In genomic region chr9:45907078-45907428, GRCm38 (mm10) we compare ENCODE assay signal across 8 mouse cellular contexts. TPM values are rescaled to one million over a fixed set of nuclear protein-coding genes. Genes with fewer than 3 reads are reported as not detected.
DNase-seq lines count a peak whose midpoint lies in the region; ATAC-seq and TF ChIP-seq lines count a peak whose summit lies in the region.

No protein-coding gene starts in this region.

- peaks cover 2% of the 10 kb centered on the region for H3K36me3 ChIP-seq in heart, adult 2 months (ENCODE audit: control insufficient read depth, insufficient read depth, low read length)
- H3K36me3 ChIP-seq in intestine, embryonic 16.5 days (ENCODE audit: control insufficient read depth, insufficient read depth, low read length), result peaks cover 15% of the 10 kb centered on the region
- H3K36me3 ChIP-seq in midbrain, embryonic 16.5 days (ENCODE audit: control insufficient read depth, insufficient read depth, low read length), result peaks cover 18% of the 10 kb centered on the region

- H3K79me2 ChIP-seq in heart, adult 2 months (replicated peaks; ENCODE audit: control insufficient read depth, insufficient read depth, low read length), result peaks cover 6% of the 10 kb centered on the region

- peak overlapping the region; percentile 83 for H3K4me3 ChIP-seq in heart, adult 2 months
- H3K4me3 ChIP-seq in intestine, embryonic 16.5 days (ENCODE audit: low read length), result peak overlapping the region; percentile 91
- peak overlapping the region; percentile 95 for H3K4me3 ChIP-seq in midbrain, embryonic 16.5 days (ENCODE audit: low read depth, low read length)

- no peak for TF ChIP-seq CTCF in heart, adult 2 months (IDR thresholded peaks at IDR 0.05)

- no peaks in the 10 kb centered on the region for H3K27me3 ChIP-seq in heart, adult 2 months (ENCODE audit: control insufficient read depth, insufficient read depth, low read length)
- no peaks in the 10 kb centered on the region for H3K27me3 ChIP-seq in intestine, embryonic 16.5 days (replicated peaks; ENCODE audit: control insufficient read depth, insufficient read depth, low read length)
- H3K27me3 ChIP-seq in midbrain, embryonic 16.5 days (ENCODE audit: control insufficient read depth, insufficient read depth, low read depth, low read length), result no peaks in the 10 kb centered on the region

- no peak for TF ChIP-seq POLR2A in heart, adult 2 months (IDR thresholded peaks at IDR 0.05; ENCODE audit: insufficient read depth, low read depth, low read length)

- H3K9ac ChIP-seq in heart, adult 2 months (ENCODE audit: low read depth, low read length), result peak overlapping the region; percentile 95
- peak overlapping the region; percentile 95 for H3K9ac ChIP-seq in intestine, embryonic 16.5 days (ENCODE audit: low read depth, low read length)
- H3K9ac ChIP-seq in midbrain, embryonic 16.5 days (ENCODE audit: low read depth, low read length), result peak overlapping the region; percentile 91

- peak; percentile 29 for ATAC-seq in CD4-positive, CD25-positive, alpha-beta regulatory T cell, adult 4 months
- ATAC-seq in erythroblast, adult 5-6 weeks (replicated peaks; ENCODE audit: low FRiP score, poor library complexity, severe bottlenecking), result peak; percentile 69
- ATAC-seq in intestine, embryonic 16.5 days, result peak; percentile 35
- ATAC-seq in midbrain, embryonic 16.5 days, result peak; percentile 57

- DNase-seq in heart, adult 2 months, result no peak
- DNase-seq in heart, postnatal 4 days, result no peak
- DNase-seq in adrenal gland, adult 18-20 months (ENCODE audit: low spot score in 2 of 2), result no peak
- DNase-seq in spleen, adult 18-20 months, result no peak

- under 1% methylated on average over 19 of the region's 19 CpGs for WGBS in heart, adult 2 months
- WGBS in intestine, embryonic 16.5 days, result 0% methylated on average over 19 of the region's 19 CpGs
- WGBS in midbrain, embryonic 16.5 days, result under 1% methylated on average over 19 of the region's 19 CpGs

- H3K4me1 ChIP-seq in heart, adult 2 months (ENCODE audit: control insufficient read depth, insufficient read depth, low read length), result peaks cover 3% of the 10 kb centered on the region
- H3K4me1 ChIP-seq in intestine, embryonic 16.5 days (ENCODE audit: control insufficient read depth, insufficient read depth, low read length), result peaks cover 7% of the 10 kb centered on the region; the same call in 1 of the 2 replicates
- peaks cover 25% of the 10 kb centered on the region for H3K4me1 ChIP-seq in midbrain, embryonic 16.5 days (ENCODE audit: control insufficient read depth, insufficient read depth, low read length)

- intact Hi-C loops in heart, adult 2 months (cut with DNase I), result loop anchor here (1.0 to 5.0 kb wide), 3 partner anchors 48 to 375 kb away; partner anchors contain the start of genes Bud13 and Sidt2

- H3K4me2 ChIP-seq in intestine, embryonic 16.5 days (ENCODE audit: low read depth, low read length), result peak overlapping the region; percentile 85
- peak overlapping the region; percentile 86 for H3K4me2 ChIP-seq in midbrain, embryonic 16.5 days (ENCODE audit: low read length)

- H3K27ac ChIP-seq in heart, adult 2 months, result peak overlapping the region; percentile 100
- peak overlapping the region; percentile 98 for H3K27ac ChIP-seq in intestine, embryonic 16.5 days (ENCODE audit: low read length)
- H3K27ac ChIP-seq in midbrain, embryonic 16.5 days (ENCODE audit: low read length), result peak overlapping the region; percentile 98

- no peak for TF ChIP-seq EP300 in heart, adult 2 months (IDR thresholded peaks at IDR 0.05; ENCODE audit: insufficient read depth, low read depth, low read length)

- no peaks in the 10 kb centered on the region for H3K9me3 ChIP-seq in intestine, embryonic 16.5 days (ENCODE audit: control insufficient read depth, low read length)
- H3K9me3 ChIP-seq in midbrain, embryonic 16.5 days (replicated peaks; ENCODE audit: control insufficient read depth, low read length, poor library complexity, severe bottlenecking), result no peaks in the 10 kb centered on the region

RNA-seq across cellular contexts. Expression of gene Rnf214, which starts 0.3 kb away (rescaled TPM):
- total RNA-seq in heart, adult 2 months (2021), result 10 to 100 TPM; 31.8 to 37.1 TPM
- polyA plus RNA-seq in heart, adult 2 months (2012; rRNA removed), result 12.5 and 21.8 TPM in 2 replicates
- 10 to 100 TPM; 36.3 to 39.4 TPM for total RNA-seq in heart, postnatal 4 days (2021)
- 10 to 100 TPM; 32.7 to 34.0 TPM for polyA plus RNA-seq in CD4-positive, CD25-positive, alpha-beta regulatory T cell, adult 4 months (2017; shearing (Covaris generic))
- 7.3 and 17.3 TPM in 2 replicates for total RNA-seq in erythroblast, adult 5-6 weeks (2015; ENCODE audit: low replicate concordance)
- total RNA-seq in erythroblast, adult 5-6 weeks (2017; ENCODE audit: low replicate concordance), result 17.3 and 22.4 TPM in 2 replicates
- polyA plus RNA-seq in intestine, embryonic 16.5 days (2015; fragmentation: Nextera tagmentation; extraction: Ambion mirVana), result 35.2 and 36.0 TPM in 2 replicates
- 97.9 and 118 TPM in 2 replicates for polyA plus RNA-seq in midbrain, embryonic 16.5 days (2015; fragmentation: Nextera tagmentation; extraction: Ambion mirVana)
- 10 to 100 TPM; 35.6 to 39.4 TPM for total RNA-seq in adrenal gland, adult 18-20 months (2021)

RNA-seq across cellular contexts. Expression of gene Pcsk7, which starts 0.8 kb away (rescaled TPM):
- 10 to 100 TPM; 12.2 to 13.9 TPM for total RNA-seq in heart, adult 2 months (2021)
- polyA plus RNA-seq in heart, adult 2 months (2012; rRNA removed), result 18.4 and 26.8 TPM in 2 replicates
- total RNA-seq in heart, postnatal 4 days (2021), result 10 to 100 TPM; 20.6 to 25.2 TPM
- 10 to 100 TPM; 18.3 to 38.1 TPM for polyA plus RNA-seq in CD4-positive, CD25-positive, alpha-beta regulatory T cell, adult 4 months (2017; shearing (Covaris generic))
- total RNA-seq in erythroblast, adult 5-6 weeks (2015; ENCODE audit: low replicate concordance), result 5.9 and 9.6 TPM in 2 replicates
- 8.6 and 11.8 TPM in 2 replicates for total RNA-seq in erythroblast, adult 5-6 weeks (2017; ENCODE audit: low replicate concordance)
- 22.2 and 23.8 TPM in 2 replicates for polyA plus RNA-seq in intestine, embryonic 16.5 days (2015; fragmentation: Nextera tagmentation; extraction: Ambion mirVana)
- 22.6 and 25.4 TPM in 2 replicates for polyA plus RNA-seq in midbrain, embryonic 16.5 days (2015; fragmentation: Nextera tagmentation; extraction: Ambion mirVana)
- total RNA-seq in adrenal gland, adult 18-20 months (2021), result 10 to 100 TPM; 26.2 to 27.0 TPM

RNA-seq across cellular contexts. Expression of gene Tagln, which starts 28.8 kb away (rescaled TPM):
- 10 to 100 TPM; 84.0 to 93.6 TPM for total RNA-seq in heart, adult 2 months (2021)
- 97.6 and 116 TPM in 2 replicates for polyA plus RNA-seq in heart, adult 2 months (2012; rRNA removed)
- 100 to 1,000 TPM; 111 to 124 TPM for total RNA-seq in heart, postnatal 4 days (2021)
- polyA plus RNA-seq in CD4-positive, CD25-positive, alpha-beta regulatory T cell, adult 4 months (2017; shearing (Covaris generic)), result 1 to 10 TPM; 1.1 to 1.6 TPM
- total RNA-seq in erythroblast, adult 5-6 weeks (2015; ENCODE audit: low replicate concordance), result 1.5 TPM in 1 of 2 replicates, not detected in the other
- 3.1 TPM in 1 of 2 replicates, not detected in the other for total RNA-seq in erythroblast, adult 5-6 weeks (2017; ENCODE audit: low replicate concordance)
- polyA plus RNA-seq in intestine, embryonic 16.5 days (2015; fragmentation: Nextera tagmentation; extraction: Ambion mirVana), result 390 and 404 TPM in 2 replicates
- 3.1 and 5.5 TPM in 2 replicates for polyA plus RNA-seq in midbrain, embryonic 16.5 days (2015; fragmentation: Nextera tagmentation; extraction: Ambion mirVana)
- total RNA-seq in adrenal gland, adult 18-20 months (2021), result 100 to 1,000 TPM in 1 of 2 experiments, 10 to 100 TPM in 1; 92.8 to 152 TPM

RNA-seq across cellular contexts. Expression of gene Sidt2, which starts 48.0 kb away (rescaled TPM):
- 10 to 100 TPM; 71.6 to 81.7 TPM for total RNA-seq in heart, adult 2 months (2021)
- polyA plus RNA-seq in heart, adult 2 months (2012; rRNA removed), result 216 and 414 TPM in 2 replicates
- 10 to 100 TPM; 57.1 to 67.0 TPM for total RNA-seq in heart, postnatal 4 days (2021)
- polyA plus RNA-seq in CD4-positive, CD25-positive, alpha-beta regulatory T cell, adult 4 months (2017; shearing (Covaris generic)), result 10 to 100 TPM; 40.5 to 47.2 TPM
- total RNA-seq in erythroblast, adult 5-6 weeks (2015; ENCODE audit: low replicate concordance), result 57.8 and 62.9 TPM in 2 replicates
- 111 and 174 TPM in 2 replicates for total RNA-seq in erythroblast, adult 5-6 weeks (2017; ENCODE audit: low replicate concordance)
- 33.4 and 37.2 TPM in 2 replicates for polyA plus RNA-seq in intestine, embryonic 16.5 days (2015; fragmentation: Nextera tagmentation; extraction: Ambion mirVana)
- polyA plus RNA-seq in midbrain, embryonic 16.5 days (2015; fragmentation: Nextera tagmentation; extraction: Ambion mirVana), result 44.7 and 50.0 TPM in 2 replicates
- total RNA-seq in adrenal gland, adult 18-20 months (2021), result 100 to 1,000 TPM; 119 to 265 TPM

Comparison
In these comparisons a context has a peak if more than half of its experiments do, and no peak if none do; other contexts are left out.
1. RNA of gene Tagln, which starts 28.8 kb away (total RNA-seq): 92.8 to 152 TPM in adrenal gland, adult 18-20 months, 111 to 124 TPM in heart, postnatal 4 days and 84.0 to 93.6 TPM in heart, adult 2 months; 1.5 to 3.1 TPM in erythroblast, adult 5-6 weeks; every median in the first group is over 10 times any median in the second.
2. Peak in every context shown above with its lines, with median percentiles within 50 percentile points of each other: H3K27ac ChIP-seq, H3K4me3 ChIP-seq, H3K9ac ChIP-seq and ATAC-seq.